Mouse (Mus musculus) liver, embryonic 13.5 days (tissue): ENCODE measurements around the gene Kcnh2. TPM values are rescaled to one million over a fixed set of nuclear protein-coding genes. Genes with fewer than 3 reads are reported as not detected.

Experiments used
- ATAC-seq: fragments of 200-750 bp; cut with Nextera tagmentation; 2 replicates; pipeline ENCODE4 v1.8.0; 2017; ENCODE audit warnings: low read depth, mild to moderate bottlenecking, moderate number of reproducible peaks, moderate library complexity
- DNase-seq: peaks from one replicate; pipeline ENCODE4 v3.0.0; 2022
- H3K27ac ChIP-seq: fragments of 300-500 bp; sonication (generic); 2 replicates; pipeline ENCODE4 v1.5.1; 2015; ENCODE audit warnings: moderate library complexity, mild to moderate bottlenecking, inconsistent platforms
- H3K27me3 ChIP-seq: fragments of 300-500 bp; sonication (generic); 2 replicates; pipeline ENCODE4 v1.6.1; 2015; ENCODE audit warnings: mild to moderate bottlenecking, inconsistent platforms
- H3K36me3 ChIP-seq: fragments of 300-500 bp; sonication (generic); 2 replicates; pipeline ENCODE4 v1.6.1; 2015; ENCODE audit warnings: mild to moderate bottlenecking, inconsistent platforms
- H3K4me1 ChIP-seq: fragments of 300-500 bp; sonication (generic); replicated peaks from 2 replicates; pipeline ENCODE4 v1.6.1; 2015; ENCODE audit warnings: inconsistent platforms
- H3K4me2 ChIP-seq: fragments of 300-500 bp; sonication (generic); 2 replicates; pipeline ENCODE4 v1.6.1; 2015; ENCODE audit warnings: inconsistent platforms, mild to moderate bottlenecking, moderate library complexity
- H3K4me3 ChIP-seq: fragments of 300-500 bp; sonication (generic); replicated peaks from 2 replicates; pipeline ENCODE4 v1.5.1; 2015; ENCODE audit warnings: mild to moderate bottlenecking, inconsistent platforms
- H3K9ac ChIP-seq: fragments of 300-500 bp; sonication (generic); 2 replicates; pipeline ENCODE4 v1.6.1; 2015; ENCODE audit warnings: mild to moderate bottlenecking, inconsistent platforms
- H3K9me3 ChIP-seq: fragments of 300-500 bp; sonication (generic); replicated peaks from 2 replicates; pipeline ENCODE4 v1.6.1; 2016; ENCODE audit warnings: inconsistent platforms
- WGBS: fragments of 180-500 bp; shearing (Covaris S2); methylation state at CpG from one replicate; pipeline ENCODE4 v1.1.7; 2015; ENCODE audit not compliant: insufficient replicate concordance; 5-methylcytosine and 5-hydroxymethylcytosine counted together
- polyA plus RNA-seq: library from polyadenylated mRNA; unstranded; fragments of >200 nt; fragmentation: Nextera tagmentation; extraction: Ambion mirVana; gene quantifications from 2 replicates; pipeline ENCODE4 v1.2.1, GENCODE M21; 2015

Kcnh2 gene
- polyA plus RNA-seq, 1 experiment from 2014 or later, result 0.20 TPM

DNA sequence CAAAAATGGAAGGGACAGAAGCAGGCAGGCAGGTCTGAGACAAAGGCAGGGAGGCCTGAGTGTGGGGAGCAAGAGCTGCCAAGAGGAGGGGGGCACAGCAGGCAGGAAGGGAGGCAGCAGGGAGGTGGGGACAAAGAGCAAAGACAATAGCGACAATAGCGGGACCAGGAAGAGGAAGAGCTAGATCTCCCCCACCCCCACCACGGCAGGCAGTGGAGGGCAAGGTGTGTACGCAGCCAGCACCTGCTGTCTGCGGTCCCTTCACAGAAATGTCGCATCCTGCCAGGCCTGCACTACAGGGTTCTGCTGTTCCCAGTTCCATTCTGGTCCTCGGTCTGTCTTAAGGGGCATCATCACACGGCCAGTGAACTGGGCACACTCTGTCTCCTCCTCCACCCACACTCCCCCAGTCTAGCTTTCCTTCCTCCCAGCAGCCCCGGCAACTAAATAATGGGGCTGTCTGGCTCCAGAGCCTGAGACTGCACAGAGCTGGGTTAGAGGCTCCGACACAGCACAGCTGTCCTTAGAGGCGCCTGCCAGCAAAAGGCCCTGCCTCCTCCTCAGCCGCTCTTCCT lies 6.8 kb downstream of the Kcnh2 start:
- no peaks in the 10 kb centered on the region for H3K36me3 ChIP-seq
- H3K27me3 ChIP-seq, result peaks cover 39% of the 10 kb centered on the region
- no peak overlapping the region for H3K27ac ChIP-seq
- peaks cover 64% of the 10 kb centered on the region for H3K4me1 ChIP-seq
- H3K9ac ChIP-seq, result no peak overlapping the region
- WGBS, result 19% methylated on average over 12 of the region's 12 CpGs
- H3K4me2 ChIP-seq, result no peak overlapping the region
- no peak for ATAC-seq
- no peaks in the 10 kb centered on the region for H3K9me3 ChIP-seq
- DNase-seq, result no peak
- H3K4me3 ChIP-seq, result no peak overlapping the region

DNA sequence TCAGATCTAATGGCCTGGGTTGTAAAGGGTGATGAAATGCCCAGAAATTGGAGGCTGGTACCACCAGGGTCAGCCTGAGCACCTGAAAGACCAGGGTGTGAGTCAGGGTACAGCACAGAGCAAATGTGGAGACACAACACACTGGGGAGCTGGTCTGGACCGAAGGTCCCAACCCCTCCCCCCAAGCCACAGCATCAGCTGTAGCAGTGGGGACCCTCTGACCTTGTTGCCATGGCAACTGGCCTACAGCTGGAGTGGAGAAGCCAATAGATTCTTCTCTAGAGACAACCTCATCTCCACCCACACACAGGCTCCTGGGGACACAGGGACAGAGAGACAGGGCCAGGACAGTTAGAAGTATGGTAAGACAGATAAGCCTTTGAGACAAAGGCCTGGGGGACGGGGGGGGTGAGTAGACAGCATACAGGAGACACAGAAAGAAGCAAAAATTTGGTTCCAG lies 7.4 kb downstream of the Kcnh2 start:
- no peaks in the 10 kb centered on the region for H3K36me3 ChIP-seq
- no peak overlapping the region for H3K4me2 ChIP-seq
- no peaks in the 10 kb centered on the region for H3K9me3 ChIP-seq
- H3K9ac ChIP-seq, result no peak overlapping the region
- ATAC-seq (peak; percentile 62), DNase-seq (no peak)
- no peak overlapping the region for H3K27ac ChIP-seq
- 25% methylated on average over 2 of the region's 2 CpGs for WGBS
- H3K4me1 ChIP-seq, result peaks cover 61% of the 10 kb centered on the region
- no peak overlapping the region for H3K4me3 ChIP-seq
- H3K27me3 ChIP-seq, result peaks cover 33% of the 10 kb centered on the region

DNA sequence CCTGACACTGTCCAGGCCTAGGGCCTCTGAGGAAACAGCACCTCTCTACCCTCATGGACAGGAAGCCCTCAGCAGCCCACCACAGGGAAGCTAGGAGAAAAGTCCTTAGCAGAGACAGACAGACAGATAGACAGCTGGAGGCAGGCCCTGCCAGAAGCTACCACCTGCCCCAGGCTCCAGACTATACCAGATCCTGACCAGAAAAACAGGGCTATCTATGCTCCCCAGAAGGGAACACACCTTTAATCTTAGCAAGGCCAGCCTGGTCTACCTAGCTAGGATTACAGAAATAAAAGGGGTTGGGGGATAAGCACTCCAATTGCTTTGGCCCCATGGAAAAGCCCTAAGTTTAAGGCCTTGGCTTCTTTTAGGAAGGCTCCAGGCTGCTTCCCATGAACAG lies 8.0 kb downstream of the Kcnh2 start:
- no peaks in the 10 kb centered on the region for H3K9me3 ChIP-seq
- H3K4me1 ChIP-seq, result peaks cover 55% of the 10 kb centered on the region
- ATAC-seq, result no peak
- no peaks in the 10 kb centered on the region for H3K36me3 ChIP-seq
- peak overlapping the region; percentile 53 for H3K27ac ChIP-seq
- H3K27me3 ChIP-seq, result peaks cover 27% of the 10 kb centered on the region
- H3K4me2 ChIP-seq, result no peak overlapping the region
- H3K4me3 ChIP-seq, result no peak overlapping the region
- no peak overlapping the region for H3K9ac ChIP-seq
- DNase-seq, result no peak

DNA sequence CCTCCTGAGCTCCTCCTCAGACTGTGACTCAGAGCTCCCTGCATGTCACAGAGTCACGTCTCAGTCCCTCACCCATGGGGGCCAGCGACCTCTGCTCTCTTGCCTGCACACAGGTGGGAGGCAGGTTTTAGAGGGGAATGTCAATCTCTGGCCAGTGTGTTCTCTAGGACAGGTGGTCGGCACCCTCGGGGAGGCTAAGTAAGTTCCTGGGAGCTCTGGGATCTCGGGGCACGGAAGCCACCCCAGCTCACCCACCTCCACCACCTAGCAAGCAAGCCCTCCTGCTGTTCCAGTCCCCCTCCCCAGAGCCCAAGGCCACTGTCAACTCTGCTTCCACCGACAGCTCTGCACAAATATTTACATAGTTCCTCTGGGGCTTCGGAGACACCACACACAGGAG lies 8.4 kb downstream of the Kcnh2 start:
- DNase-seq (no peak), ATAC-seq (no peak; the same call in 1 of the 2 replicates)
- no peaks in the 10 kb centered on the region for H3K9me3 ChIP-seq
- H3K27me3 ChIP-seq, result peaks cover 23% of the 10 kb centered on the region
- H3K4me2 ChIP-seq, result no peak overlapping the region
- peaks cover 51% of the 10 kb centered on the region for H3K4me1 ChIP-seq
- peak overlapping the region; percentile 53; the same call in 1 of the 2 replicates for H3K27ac ChIP-seq
- 52% methylated on average over 8 of the region's 8 CpGs for WGBS
- no peak overlapping the region for H3K9ac ChIP-seq
- no peak overlapping the region for H3K4me3 ChIP-seq
- H3K36me3 ChIP-seq, result no peaks in the 10 kb centered on the region

DNA sequence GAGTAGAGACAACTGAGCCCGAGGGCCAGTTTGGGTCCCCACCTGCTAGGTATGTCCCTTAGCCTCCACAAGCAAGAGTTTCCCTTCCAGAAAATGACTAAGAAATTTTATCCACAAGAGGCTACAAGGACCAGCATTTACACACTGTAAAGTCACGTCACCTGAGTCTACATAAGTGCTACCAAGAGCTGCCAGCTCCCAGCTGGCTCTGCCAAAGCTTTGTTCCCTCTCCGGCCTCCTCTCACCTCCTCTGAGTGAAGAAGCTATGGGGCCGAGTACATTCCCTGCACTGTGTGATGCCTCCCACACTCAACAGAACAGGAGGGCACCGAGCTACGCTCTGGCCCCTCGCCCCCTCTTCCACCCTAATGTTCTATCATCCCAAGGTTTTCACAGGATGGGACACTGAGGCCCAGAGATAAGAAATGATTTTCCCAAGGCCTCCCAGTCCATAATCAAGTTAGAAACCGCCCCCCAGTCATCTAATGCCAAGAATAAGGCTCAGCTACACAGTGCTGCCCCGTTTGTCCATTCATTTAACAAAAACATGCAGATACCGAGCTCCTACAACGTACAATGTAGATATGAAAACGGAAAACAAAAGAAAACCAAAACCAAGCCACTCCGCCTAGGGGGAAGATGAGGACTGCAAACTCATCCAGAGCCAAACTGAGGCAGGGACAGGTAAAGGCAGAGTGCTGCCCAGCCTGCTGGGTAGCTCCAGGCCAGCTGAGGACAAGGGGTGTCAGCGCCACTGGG lies 9.0 kb downstream of the Kcnh2 start:
- Histone ChIP-seq H3K9ac (no peak overlapping the region), H3K4me1 (peaks cover 47% of the 10 kb centered on the region), H3K4me2 (no peak overlapping the region), H3K9me3 (no peaks in the 10 kb centered on the region), H3K4me3 (no peak overlapping the region), H3K36me3 (no peaks in the 10 kb centered on the region), H3K27me3 (peaks cover 17% of the 10 kb centered on the region), H3K27ac (no peak overlapping the region)
- WGBS, result 65% methylated on average over 14 of the region's 14 CpGs
- ATAC-seq, result no peak
- no peak for DNase-seq

DNA sequence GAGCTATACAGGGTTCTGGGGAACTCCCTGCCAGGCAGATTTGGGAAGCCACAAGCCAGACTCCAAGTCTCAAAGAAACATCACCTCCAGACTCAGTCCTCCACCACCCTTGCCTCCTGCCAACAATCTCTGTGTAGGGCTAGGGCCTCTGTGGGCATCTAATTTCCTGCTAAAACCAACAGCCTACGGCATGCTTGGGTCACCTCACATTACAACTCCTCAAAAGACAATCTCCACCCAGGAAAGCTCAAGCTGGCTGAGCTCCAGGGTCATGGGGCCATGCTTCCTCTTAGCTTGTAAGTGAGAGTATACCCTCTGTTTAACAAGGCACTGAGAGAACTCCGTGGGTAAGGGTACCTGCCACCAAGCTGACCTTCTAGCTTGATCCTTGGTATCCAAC lies 13.6 kb downstream of the Kcnh2 start:
- no peak overlapping the region for H3K9ac ChIP-seq
- peaks cover 3% of the 10 kb centered on the region; the same call in 1 of the 2 replicates for H3K27me3 ChIP-seq
- H3K4me3 ChIP-seq, result no peak overlapping the region
- H3K4me1 ChIP-seq, result peaks cover 16% of the 10 kb centered on the region
- ATAC-seq, result no peak
- DNase-seq, result no peak
- WGBS, result 28% methylated on average over 2 of the region's 2 CpGs
- H3K27ac ChIP-seq, result no peak overlapping the region
- H3K36me3 ChIP-seq, result no peaks in the 10 kb centered on the region
- no peak overlapping the region for H3K4me2 ChIP-seq
- no peaks in the 10 kb centered on the region for H3K9me3 ChIP-seq

DNA sequence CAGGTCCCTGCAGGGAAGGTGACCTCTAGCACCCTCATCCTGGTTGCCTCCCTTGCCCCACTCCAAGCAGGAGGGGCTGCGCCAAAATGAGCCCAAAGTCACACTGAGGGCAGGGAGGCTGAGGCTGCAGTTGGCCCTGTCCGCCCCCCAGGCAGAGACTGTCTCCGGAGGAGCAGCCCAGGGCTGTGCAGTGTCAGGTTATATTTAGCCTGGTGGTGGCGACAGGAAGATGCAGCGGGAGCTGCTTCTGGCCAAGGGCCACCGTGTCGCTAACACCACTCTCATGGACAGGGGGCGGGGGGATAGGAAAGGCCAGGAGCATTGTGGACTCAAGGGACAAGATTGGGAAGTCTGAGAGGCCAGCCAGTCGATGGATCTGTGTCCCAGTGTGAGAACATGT lies 14.0 kb downstream of the Kcnh2 start:
- Histone ChIP-seq H3K27me3 (peaks cover 3% of the 10 kb centered on the region; the same call in 1 of the 2 replicates), H3K4me1 (peaks cover 11% of the 10 kb centered on the region), H3K9me3 (no peaks in the 10 kb centered on the region), H3K27ac (no peak overlapping the region), H3K36me3 (no peaks in the 10 kb centered on the region), H3K4me2 (no peak overlapping the region), H3K9ac (no peak overlapping the region), H3K4me3 (no peak overlapping the region)
- 12% methylated on average over 9 of the region's 9 CpGs for WGBS
- no peak for DNase-seq
- no peak for ATAC-seq

DNA sequence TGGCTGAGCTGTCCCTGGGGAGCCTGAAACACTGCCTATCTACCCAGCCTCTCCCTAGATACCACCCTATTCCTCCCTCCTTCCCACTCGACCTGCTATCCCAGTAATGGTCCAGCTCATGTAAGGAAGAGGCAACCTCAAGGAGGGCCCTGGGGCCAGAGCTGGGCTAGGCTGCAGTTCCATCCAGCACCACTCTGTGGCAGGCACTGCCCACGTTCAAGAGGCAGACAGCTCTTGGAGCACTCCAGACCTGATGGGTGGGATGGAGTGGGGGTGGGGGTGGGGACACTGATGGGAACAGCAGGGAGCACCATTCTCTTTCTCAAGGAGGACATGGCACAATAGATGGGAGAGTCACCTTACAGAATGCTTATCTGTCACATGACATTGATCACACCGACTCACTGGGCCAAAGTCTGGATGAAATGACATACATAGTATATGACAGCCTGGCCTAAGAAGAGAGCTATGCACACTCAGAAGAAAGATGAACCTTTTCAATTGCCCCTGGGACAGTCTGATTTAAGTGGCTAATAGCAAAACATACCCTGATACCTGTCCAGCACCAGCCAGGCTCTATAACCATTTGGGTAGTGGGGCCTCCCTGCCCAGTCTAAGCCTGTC lies 15.4 kb downstream of the Kcnh2 start:
- ATAC-seq (0 out of 2 replicates have a peak, but pooled peaks have one; percentile 30), DNase-seq (no peak)
- H3K4me1 ChIP-seq, result peaks cover 5% of the 10 kb centered on the region

DNA sequence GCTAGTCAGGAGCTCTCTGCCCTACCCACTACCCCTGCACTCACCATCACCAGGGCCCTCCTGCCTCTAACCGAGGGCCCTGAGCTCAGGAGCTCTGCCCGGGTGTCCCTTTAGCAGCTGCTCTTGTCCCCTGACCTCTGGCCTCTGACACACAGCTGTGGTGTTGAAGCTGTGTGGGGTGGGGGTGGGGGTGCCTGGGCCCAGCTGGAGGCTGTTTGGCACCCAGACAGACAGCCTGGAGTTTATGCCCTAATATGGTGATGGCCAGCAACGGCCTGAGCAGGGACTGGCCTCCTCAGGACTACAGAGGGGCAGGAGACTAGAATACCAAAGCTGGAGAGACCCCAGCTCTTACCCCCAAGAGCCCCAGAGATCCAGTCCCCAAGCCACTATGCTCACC lies 16.7 kb downstream of the Kcnh2 start:
- Histone ChIP-seq H3K4me1 (peaks cover 5% of the 10 kb centered on the region), H3K27ac (no peak overlapping the region), H3K4me3 (no peak overlapping the region), H3K9me3 (no peaks in the 10 kb centered on the region), H3K36me3 (no peaks in the 10 kb centered on the region), H3K27me3 (peaks cover 9% of the 10 kb centered on the region), H3K9ac (no peak overlapping the region), H3K4me2 (no peak overlapping the region)
- no peak for ATAC-seq
- 18% methylated on average over 3 of the region's 3 CpGs for WGBS
- no peak for DNase-seq

More for the DNA sequence above, 15.4 kb downstream of the Kcnh2 start:
- H3K36me3 ChIP-seq, result no peaks in the 10 kb centered on the region
- H3K9ac ChIP-seq, result no peak overlapping the region
- WGBS, result 17% methylated on average over 3 of the region's 3 CpGs
- peaks cover 3% of the 10 kb centered on the region; the same call in 1 of the 2 replicates for H3K27me3 ChIP-seq
- H3K27ac ChIP-seq, result no peak overlapping the region
- H3K9me3 ChIP-seq, result no peaks in the 10 kb centered on the region
- H3K4me2 ChIP-seq, result no peak overlapping the region
- H3K4me3 ChIP-seq, result no peak overlapping the region

DNA sequence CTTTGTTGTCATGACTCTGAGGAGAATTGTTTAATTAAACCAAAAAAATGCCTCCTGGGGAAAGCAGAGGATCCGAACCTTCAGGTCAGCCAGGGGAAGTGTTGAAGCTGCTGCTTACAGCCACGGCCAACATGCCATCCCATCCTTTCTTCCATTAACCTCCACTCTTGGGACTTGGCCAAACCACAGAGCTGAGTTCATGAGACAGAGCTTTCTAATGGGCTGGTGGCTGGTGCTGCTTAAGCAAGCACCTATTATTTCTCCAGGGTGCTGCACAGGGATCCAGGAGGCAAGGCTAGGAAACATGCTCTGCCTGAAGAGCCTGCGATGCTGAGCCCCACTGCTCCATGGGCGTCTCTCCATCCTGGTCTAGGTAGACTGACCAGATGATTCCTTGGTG lies 19.0 kb downstream of the Kcnh2 start:
- H3K4me1 ChIP-seq, result peaks cover 13% of the 10 kb centered on the region
- no peaks in the 10 kb centered on the region for H3K9me3 ChIP-seq
- ATAC-seq, result no peak
- no peak overlapping the region for H3K4me3 ChIP-seq
- WGBS, result 68% methylated on average over 4 of the region's 4 CpGs
- no peak overlapping the region for H3K9ac ChIP-seq
- no peak for DNase-seq
- H3K4me2 ChIP-seq, result no peak overlapping the region
- H3K27me3 ChIP-seq, result peaks cover 24% of the 10 kb centered on the region
- H3K36me3 ChIP-seq, result no peaks in the 10 kb centered on the region
- H3K27ac ChIP-seq, result no peak overlapping the region

DNA sequence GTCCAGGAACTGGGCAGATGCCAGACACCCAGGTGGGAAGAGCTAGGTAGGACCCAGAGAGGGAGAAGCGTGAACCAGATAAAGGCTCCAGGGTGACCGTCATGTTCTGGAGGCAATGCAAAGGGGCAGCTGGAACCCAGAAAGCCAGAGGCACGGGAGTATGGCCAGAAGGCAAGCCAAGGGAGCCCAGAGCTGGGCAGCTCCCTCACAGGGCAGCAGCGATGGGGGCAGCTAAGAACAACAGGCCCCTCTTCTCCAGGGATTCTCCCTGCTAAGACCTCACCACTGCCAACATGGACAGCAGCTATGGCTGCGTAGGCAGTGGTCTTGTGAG lies 21.5 kb downstream of the Kcnh2 start:
- Histone ChIP-seq H3K4me1 (peaks cover 9% of the 10 kb centered on the region), H3K4me2 (peak overlapping the region; percentile 52), H3K4me3 (no peak overlapping the region), H3K9ac (no peak overlapping the region), H3K27ac (no peak overlapping the region), H3K9me3 (no peaks in the 10 kb centered on the region), H3K27me3 (peaks cover 45% of the 10 kb centered on the region), H3K36me3 (no peaks in the 10 kb centered on the region)
- DNase-seq (no peak), ATAC-seq (no peak)
- WGBS, result 44% methylated on average over 5 of the region's 5 CpGs
